Mouse (Mus musculus) WW6 (cell line): ENCODE results near the gene Wfdc6a.
"Not testable (repeated sequence)": the region's sequence is repeated elsewhere in the genome, so short reads cannot be mapped to it uniquely, and the experiment has no call there.

Experiments used
- DNase-seq: peaks from one replicate; pipeline ENCODE4 v3.0.0-alpha.2; 2013; ENCODE audit warnings: low read depth, low spot score

Wfdc6a gene

DNA sequence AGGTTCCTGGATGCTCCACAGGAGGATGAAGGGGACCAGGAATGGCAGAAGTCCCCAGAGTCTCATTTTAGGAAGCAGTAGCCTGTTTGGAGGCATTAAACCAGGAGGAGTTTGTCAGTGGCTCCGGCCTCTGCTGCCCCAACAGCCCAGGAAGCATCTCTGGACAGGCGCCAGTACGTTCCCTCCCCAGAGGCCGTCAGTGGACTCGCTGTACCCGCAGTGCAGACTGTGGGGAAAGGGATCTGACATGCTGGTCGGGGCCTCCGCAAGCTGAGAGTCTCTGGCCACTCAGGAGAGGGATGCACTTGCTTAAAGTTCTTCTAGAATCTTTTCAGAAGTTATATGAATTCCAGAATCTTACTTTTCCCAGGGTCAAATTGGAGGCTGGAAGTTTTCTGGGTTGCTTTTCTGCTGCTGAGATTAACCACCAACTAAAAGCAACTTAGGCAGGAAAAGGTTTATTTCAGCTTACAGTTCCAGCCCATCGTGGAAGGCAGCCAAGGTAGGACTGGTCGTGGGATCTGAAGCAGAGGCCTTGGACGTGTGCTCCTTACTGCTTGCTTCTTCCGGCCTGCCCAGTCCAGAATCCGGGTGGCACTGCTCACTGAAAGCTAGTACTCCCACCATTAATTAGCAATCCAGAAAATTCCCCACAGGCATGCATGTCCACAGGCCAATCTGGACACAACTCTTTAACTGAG, at the start of gene Wfdc6a:
Wfdc6a (minus strand) TSS at position 423 of the 701 bp plus-strand sequence.
- not testable (repeated sequence) for DNase-seq

GRCm38 (mm10) chr2:164621775-164622174, 36.5 kb upstream of the Wfdc6a start:
- no peak for DNase-seq

DNA sequence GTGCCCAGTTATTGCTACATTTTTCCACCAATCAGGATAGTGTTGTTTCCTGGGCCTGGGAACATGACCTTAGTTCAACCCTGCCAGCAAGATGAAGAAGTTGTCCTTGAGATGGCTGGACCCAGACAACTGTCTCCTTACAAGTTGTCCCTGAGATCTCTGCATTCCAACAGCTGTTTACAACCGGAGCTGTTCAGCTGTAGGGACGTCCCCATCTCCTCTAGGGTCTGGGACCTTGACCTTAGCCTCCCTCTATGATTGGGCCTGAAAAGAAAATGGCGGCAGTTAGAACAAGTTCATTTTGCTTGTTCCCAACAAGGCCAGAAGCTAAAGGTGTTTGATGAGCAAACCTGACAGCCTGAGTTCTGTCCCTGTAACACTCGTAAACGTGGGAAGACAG, 33.8 kb upstream of the Wfdc6a start:
- DNase-seq: no peak

DNA sequence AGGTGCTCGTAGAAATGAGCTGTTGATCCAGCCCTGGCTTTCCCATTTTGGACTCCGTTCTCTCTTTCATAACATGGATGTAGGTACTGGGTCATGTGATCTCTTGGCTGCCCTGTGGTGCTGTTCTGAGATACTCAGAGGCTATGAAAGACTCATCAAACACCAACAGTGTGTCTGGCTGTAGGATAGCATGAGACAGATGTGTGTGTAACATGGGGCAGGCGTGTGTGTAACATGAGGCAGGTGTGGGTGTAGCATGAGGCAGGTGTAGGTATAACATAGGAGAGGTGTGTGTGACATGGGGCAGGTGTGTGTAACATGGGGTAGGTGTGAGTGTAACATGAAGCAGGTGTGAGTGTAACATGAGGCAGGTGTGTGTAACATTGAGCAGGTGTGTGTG, 30.1 kb upstream of the Wfdc6a start:
- no peak for DNase-seq

GRCm38 (mm10) chr2:164613471-164613870, 28.2 kb upstream of the Wfdc6a start, which contains the start of the genes Wfdc6b and Wfdc8:
TSS of gene Wfdc6b (plus strand) at chr2:164613522.
TSS of gene Wfdc8 (minus strand) at chr2:164613626.
- not testable (repeated sequence) for DNase-seq

- DNase-seq: no peak
Measured at GRCm38 (mm10) chr2:164608781-164609180, 23.5 kb upstream of the Wfdc6a start.

GRCm38 (mm10) chr2:164604411-164604810, 19.2 kb upstream of the Wfdc6a start:
- DNase-seq: no peak

DNA sequence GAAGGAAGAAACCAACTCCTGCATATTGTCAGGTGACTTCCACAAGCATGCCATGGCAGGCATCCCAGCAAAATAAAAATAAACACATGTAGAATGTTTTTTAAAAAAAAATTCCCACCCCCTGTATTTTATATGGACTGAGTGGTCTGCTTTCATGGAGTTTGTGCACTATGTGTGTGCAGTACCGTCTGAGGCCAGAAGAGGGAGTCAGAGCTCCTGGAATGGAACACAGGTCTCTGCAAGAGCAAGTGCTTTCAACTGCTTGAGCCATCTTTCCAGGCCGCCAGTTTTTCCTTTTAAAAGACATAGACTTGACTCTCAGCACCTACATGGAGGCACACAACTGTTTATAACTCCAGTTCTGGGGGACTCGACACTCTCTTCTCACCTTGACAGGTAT, 18.2 kb upstream of the Wfdc6a start:
- DNase-seq: no peak

- DNase-seq: no peak
Measured at GRCm38 (mm10) chr2:164600179-164600578, 14.9 kb upstream of the Wfdc6a start.

DNA sequence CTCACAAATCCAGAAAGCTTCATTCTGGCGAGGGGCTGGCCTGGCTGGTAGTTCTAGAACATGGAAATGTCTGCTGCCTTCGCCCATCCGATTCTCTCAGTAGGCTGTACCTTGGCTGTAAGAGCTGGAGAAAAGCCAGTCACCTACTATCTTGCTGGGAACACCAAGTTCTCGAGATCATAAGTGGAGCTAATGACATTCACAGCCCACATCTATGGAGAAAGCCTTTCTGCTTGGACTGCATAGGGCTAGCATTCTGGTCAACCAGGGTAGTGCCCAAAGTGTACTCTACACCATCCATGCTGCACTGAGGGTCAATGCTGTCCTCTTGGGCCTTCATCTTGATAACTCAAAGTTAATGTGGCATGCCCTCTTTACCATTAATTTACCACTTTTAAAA, 8.2 kb upstream of the Wfdc6a start, which contains the start of gene Eppin:
Eppin (minus strand) TSS at position 101 of the 400 bp plus-strand sequence.
- no peak for DNase-seq

DNA sequence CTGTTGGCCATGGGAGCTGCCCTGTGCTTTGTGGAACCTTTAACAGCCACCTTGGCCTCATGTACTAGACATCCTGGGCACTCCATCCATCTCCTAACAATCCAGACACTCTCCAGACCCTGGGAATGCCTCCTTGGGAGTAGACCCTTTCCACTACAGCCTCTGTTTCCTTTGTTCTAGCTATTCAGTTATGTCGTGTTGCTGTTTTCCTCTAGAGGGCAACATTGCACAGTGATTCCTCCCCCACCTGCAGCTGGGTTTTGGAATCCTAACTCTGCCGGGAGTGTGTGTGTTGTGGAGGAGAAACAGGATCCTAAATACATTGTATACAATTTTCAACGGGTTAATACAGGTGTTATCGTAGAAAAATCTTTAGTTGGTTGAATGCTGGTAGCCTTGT, 6.8 kb upstream of the Wfdc6a start:
- DNase-seq: peak; percentile 38

DNA sequence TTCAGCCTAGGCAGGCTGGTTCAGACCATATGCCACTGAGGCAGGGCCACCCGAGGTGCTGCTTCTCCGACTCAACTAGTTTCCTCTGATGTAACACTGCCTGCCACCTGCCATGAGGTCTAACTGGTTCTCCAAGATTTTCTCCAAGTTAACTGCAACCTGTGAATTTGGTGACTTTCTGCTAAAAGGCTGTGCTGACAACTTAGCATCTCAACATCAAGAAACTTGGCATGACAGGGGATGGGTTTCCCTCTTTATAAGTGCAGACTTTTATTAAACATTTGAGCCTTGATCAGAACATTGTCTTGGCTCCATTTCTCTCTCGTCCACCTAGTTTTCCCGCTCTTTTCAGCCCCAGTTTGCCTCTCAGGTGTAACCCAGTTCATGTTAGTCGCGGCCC, 11.9 kb downstream of the Wfdc6a start, which contains the start of gene Spint3:
Spint3 (minus strand) TSS at position 101 of the 400 bp plus-strand sequence.
- not testable (repeated sequence) for DNase-seq

- no peak for DNase-seq
Measured at GRCm38 (mm10) chr2:164567460-164567859, 17.8 kb downstream of the Wfdc6a start.

- DNase-seq: no peak
Measured at GRCm38 (mm10) chr2:164566997-164567396, 18.2 kb downstream of the Wfdc6a start.

DNA sequence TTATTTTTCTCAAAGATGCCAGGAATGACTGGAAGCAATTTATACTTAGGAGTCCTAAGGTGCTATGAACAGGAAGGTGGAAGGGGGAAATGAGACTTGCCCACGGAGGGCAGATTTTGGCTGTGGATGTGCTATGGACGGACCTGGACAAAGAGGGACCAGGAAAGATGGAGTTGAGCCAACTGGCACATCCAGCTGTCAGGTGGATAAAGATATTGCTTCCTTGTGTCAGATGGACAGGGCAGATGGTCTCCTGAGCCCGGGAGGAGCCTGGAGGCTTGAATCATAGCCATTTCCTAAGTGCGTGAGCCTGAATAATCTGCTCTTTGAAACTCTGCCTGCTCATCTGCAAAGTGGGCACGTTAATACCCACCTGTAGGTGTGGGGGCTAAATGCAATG, 20.9 kb downstream of the Wfdc6a start:
- DNase-seq: no peak

DNA sequence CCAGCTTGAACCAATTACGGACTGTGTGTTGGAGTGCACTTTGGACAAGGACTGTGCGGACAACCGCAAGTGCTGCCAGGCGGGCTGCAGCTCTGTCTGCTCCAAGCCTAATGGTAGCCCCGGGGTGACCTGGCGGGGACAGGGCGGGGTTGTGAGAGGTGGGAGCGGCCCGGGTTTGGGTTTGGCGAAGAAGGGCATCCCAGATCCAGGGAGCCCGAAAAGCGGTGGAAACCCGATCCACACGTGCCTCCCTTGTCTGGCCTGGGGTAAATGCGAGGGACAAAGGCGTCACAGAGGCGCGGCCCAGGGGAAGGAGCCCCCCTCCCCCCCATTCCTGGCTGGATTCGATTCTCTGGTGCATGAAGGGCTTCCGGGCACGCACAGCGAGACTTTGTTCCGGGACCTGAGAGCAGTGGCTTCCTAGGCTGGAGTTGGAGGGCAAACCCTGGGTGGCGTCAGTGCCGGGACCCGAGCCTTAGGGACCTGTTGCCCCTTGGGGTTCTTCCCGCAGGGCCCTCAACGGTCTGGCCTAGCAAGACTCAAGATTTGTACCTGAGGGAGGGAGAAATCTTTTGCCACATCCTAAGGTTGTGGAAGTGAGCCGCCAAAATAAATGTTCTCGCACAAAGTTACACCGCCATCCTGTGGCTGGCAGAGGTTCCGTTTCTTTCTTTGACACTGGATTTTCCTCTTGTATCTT, 21.8 kb downstream of the Wfdc6a start:
- DNase-seq: peak; percentile 50

- DNase-seq: peak; percentile 55
Measured at GRCm38 (mm10) chr2:164562391-164563188, 22.7 kb downstream of the Wfdc6a start, which contains the start of gene Wfdc2. TSS of gene Wfdc2 (plus strand) at chr2:164562413.

GRCm38 (mm10) chr2:164560106-164560505, 25.1 kb downstream of the Wfdc6a start:
- DNase-seq: no peak

- no peak for DNase-seq
Measured at GRCm38 (mm10) chr2:164558991-164559645, 26.1 kb downstream of the Wfdc6a start.

GRCm38 (mm10) chr2:164558426-164558825, 26.8 kb downstream of the Wfdc6a start:
- DNase-seq: no peak

- DNase-seq: no peak
Measured at GRCm38 (mm10) chr2:164551502-164551901, 33.7 kb downstream of the Wfdc6a start.
